Mouse (Mus musculus) thymus, postnatal 14 days (tissue): ENCODE data around the gene Lamc1.
"Not testable (repeated sequence)": the region's sequence is repeated elsewhere in the genome, so short reads cannot be mapped to it uniquely, and the experiment has no call there.

Experiments
- DNase-seq: peaks from one replicate; pipeline ENCODE4 v3.0.0; 2021

Lamc1 gene

DNA sequence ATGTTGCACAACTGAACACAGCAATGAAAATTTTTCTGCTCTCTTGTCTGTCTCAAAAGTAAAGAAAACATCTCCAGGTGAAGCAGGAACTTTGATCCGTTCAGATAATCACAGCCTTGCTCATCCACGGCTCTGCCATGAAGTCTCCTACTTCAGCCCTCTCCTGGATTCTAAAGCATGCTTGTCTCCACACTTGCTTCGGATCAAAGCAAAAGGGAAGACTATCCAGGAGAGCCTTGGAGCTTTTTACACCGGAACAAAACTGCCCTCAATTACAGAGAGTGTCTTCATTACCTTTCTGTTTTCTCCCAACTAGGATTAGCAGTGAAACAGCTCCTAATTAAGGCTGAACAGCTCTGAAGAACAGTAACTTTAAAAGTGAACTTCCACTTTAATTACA is 1.4 kb downstream of the Lamc1 start:
- DNase-seq = no peak

DNA sequence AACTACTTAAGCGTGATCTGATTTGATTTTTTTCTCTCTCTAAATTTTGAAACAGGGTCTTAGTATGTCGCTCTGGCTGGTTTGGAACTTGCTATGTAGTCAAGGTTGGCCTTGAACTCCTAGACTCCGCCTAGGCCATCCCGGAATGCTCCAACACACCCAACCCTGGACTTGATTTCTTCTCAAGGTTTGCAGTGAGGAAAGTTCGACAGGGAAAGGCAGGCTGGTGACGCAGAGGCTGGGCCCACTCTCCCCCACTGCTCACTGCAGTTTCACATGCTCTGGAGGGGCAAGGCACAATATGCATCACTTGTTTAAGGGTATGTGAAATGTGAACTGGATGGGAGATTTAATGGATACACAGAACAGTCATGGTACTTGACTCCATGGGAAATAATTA is 3.3 kb downstream of the Lamc1 start:
- no peak for DNase-seq

DNA sequence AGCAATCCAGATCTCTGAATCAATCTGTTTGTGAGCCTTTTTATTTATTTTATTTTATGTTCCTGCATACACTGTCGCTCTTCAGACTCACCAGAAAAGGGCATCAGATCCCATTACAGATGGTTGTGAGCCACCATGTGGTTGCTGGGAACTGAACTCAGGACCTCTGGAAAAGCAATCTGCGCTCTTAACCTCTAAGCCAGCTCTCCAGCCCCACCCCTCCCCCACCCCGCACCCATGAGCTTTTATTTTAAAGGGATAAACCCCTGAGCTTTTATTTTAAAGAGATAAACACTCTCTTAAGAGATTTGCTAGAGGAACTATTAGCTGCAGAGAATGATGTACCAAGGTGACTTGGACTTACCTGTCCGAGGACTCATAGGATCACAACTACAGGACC is 5.5 kb downstream of the Lamc1 start:
- no peak for DNase-seq

DNA sequence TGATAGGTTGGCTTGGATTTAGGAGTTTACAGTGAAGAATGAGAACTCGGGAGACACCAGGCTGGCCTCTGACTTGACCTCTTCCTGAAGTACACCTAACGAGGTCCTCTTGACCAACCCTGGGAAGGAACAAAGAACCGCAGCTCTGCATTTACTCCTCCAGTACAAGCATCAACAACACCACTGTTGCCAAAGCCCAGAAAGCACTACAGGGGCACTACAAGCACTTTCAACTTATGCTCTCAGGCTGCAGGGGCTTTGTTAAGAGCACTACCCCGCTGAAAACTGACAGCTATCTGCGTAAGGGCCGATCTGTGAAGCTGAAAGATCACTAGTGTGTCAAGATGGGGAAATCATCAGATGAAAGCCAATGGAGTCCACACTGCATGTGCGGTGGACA is 6.4 kb downstream of the Lamc1 start:
- DNase-seq = no peak

DNA sequence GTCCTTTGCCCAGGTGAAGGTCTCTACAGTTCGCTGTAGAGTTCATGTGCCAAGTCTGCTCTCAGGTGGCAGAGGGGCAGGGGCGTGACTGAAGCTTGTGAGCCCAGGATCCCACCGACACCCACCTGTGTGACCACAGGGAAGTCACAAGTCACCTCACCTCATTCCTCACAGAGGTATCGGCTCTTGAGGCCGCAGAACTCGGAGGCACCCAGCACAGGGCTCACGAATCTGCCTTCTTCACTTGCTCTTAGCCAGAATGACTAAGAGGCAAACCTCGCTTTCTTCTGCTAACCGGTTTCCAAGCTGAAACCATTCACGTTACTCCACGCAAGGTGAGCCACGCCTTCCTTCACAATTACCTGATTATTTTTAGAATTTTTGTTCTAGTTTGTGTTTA is 11.2 kb downstream of the Lamc1 start:
- no peak for DNase-seq

DNA sequence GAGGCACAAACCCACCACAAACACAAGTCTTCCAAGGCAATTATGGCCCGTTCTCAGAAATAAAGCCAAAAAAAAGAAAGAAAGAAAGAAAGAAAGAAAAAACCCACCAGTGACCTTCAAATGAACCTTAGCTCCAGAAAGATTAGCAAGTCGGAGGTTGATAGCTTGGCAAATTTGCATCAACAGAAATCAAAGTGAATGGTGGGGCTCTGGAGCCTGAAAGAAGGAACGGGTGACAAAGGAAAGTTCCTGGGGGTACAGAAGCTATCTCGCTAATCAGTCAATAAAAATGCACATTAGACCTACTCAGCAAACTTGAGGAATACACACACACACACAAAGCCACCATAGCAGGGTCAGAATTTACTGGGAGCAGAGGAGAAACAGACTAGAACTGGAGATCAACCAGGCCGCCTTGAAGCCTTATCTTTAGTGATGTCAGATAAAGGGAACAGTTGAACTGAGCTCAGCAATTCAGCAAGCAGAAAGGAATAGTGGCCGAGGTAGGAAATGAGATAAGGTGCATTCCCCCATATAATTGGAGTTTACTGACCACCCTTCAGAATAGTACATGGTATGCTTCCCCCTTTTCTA is 11.9 kb downstream of the Lamc1 start:
- no peak for DNase-seq

DNA sequence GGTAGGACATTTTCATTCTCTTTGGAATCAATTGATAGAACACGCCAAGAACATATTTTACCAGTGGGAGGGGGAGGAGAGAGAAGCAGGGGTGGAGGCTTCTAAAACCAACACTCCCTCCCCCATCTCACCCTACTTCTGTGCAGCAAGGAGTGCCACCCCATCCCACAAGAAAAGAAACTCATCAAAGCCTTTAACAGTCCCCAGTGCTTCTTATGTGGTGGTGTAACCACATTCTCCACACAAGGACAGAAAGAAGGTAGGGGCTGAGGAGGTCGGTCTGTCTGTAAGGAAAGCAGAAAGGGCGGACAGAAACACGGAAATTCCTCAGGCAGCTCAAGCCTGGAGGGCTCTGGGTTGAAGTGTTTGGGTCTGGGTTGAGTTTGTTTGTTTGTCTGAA is 12.5 kb downstream of the Lamc1 start:
- peak; percentile 74 for DNase-seq

DNA sequence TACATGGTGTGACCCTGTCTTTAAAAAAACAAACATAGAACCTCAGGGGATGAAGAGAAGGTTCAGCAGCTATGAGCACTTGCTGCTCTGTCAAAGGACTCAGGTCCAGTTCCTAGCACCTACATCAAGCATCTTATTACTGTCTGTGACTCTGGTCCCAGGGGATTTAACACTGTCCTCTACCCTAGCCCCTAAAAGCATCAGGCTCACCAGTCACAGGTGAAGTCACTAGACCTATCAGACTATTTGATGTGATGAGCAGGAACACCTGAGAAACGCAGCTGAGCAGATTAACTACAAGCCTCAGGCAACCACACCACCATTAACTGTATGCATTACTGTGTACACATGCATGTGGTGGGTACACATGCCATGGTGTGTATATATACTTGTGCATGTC is 13.8 kb downstream of the Lamc1 start:
- no peak for DNase-seq

DNA sequence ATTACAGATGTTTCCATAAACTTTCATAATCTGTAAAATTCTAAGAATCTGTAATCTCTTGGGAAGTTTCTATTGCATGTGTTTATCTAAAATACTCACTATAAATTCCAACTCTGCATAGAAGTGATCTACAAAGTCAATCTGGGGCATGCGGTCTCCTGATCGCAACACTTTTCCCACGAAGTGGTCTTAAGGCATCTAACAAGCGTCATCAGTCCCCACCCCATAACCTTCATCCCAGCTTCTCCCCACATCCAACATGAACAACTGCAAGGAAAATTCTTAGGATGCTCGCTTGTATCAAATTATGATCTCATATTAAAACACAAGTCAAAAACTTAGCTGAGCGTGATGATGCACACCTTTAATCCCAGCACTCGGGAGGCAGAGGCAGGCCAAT is 14.3 kb downstream of the Lamc1 start:
- no peak for DNase-seq

DNA sequence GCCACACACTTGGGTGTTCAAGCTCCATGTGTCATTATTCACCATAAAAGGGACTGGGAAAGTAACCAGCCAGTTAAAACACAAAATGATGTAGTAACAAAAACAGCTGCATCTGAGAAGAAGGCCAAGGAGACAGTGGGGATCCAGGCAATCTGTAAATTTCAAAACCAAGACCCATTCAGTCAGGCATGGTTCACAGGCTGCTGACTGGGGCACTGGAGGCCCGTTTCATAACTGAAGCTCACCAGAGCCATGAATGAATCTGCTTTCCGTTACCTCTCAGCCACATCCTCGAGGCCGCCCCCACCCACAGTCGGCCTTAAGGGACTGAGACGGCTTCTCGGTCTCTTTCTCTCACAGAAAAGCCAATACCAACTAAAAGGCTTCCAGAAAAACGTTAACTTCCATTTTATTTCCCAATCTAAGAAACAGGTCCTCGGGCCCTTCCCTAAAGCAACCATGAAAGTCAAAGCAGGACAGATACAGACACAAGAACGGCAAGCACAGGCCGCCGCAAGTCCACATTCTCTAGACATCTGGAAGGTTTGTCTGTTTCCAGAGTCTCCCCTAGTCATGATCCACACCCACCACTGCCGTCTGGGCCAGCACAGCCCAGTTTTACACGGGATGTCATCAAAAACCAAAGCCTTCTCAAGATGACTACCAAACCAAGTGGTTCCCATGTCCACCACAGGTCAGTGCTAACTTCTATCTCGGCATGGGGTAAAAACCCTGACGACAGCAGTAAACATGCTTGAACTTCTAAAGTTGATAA is 14.9 kb downstream of the Lamc1 start:
- DNase-seq = no peak

DNA sequence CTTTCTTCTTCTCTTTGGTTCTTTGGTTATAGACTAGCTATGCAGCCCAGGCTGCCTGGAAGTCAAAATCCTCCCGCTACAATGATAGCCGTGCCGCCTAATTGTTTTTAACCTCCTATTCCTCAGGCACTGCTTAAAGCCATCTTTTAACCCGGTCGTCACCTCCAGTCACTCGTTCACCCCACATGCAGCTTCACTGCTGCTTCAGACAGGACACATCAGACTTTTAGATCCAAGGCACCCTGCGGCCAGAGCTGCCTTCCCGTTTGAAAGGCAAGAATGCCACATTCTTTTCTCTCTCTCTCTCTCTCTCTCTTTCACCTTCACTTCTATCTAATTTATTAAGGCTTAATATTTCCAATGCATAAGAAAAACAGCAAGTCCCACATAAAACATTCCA is 15.6 kb downstream of the Lamc1 start:
- no peak for DNase-seq

DNA sequence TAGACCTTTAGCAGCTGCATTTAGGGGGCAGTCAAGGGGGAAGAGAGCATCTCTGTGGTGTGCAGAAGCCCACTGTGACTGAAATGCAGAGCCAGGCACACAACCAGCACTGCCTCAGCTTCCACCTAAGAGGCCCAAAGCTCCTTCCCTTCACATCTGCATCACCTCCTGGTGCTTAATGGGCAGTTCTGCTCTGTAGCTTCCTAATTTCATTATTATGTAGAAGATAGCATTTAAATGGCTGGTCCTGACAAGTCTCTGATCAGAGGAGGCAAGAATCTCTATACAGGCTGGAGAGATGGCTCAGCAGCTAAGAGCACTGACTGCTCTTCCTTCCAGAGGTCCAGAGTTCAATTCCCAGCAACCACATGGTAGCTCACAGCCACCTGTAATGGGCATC is 16.3 kb downstream of the Lamc1 start:
- DNase-seq = no peak

DNA sequence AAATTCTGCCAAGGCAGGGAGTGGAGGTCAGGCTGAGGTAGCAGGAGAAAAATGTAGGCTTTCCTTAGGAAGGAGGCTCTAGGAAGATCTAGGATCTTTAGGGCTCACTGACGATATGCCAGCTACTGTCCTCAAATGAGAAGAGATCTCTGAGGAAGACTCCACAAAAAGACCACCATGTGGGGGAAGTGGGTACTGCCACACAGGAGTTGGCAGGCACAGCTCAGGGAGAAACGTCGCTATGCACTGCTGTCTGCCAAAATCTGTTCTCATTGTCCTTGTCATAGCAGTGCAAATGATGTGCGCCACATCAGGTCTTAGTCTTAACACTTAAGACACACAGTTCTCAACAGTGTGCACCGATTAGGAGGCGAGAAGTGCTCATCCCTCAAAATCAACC is 17.5 kb downstream of the Lamc1 start:
- DNase-seq = peak; percentile 76

DNA sequence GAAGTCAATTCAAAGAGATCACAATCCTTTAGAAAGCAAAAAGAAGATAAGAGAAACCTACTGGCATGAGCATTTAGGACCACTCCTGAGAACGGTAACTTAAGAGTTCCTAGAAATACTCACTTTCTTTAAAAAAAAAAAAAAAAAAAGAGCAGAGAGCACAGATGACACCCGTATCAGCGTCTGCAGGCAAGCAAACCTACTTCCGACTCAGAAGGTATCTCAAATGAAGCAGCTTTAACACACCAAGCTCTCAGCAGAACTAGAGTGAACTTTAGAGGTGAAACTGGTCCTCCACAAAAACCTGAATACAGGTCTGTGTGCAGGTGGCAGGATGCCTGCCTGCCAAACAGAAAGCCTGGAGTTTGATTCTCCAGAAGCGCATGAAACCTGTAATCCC is 19.6 kb downstream of the Lamc1 start:
- DNase-seq = no peak

DNA sequence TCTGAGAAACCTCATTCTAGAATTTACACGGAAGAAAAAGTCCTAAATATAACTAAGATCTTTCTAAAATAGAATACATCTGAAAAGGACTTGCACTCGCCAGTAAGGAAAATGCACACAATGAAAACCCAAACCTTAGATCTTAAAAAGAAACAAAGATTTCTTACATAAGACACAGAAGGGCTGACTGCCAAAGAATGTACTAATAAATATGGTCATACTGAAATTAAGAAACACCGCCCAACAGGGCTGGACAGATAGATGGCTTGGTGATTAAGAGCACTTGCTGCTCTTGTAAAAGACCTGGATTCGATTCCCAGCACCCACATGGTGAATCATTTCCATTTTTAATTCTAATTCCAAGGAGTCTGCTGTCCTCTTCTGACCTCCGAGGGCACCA is 22.4 kb downstream of the Lamc1 start:
- DNase-seq = no peak

DNA sequence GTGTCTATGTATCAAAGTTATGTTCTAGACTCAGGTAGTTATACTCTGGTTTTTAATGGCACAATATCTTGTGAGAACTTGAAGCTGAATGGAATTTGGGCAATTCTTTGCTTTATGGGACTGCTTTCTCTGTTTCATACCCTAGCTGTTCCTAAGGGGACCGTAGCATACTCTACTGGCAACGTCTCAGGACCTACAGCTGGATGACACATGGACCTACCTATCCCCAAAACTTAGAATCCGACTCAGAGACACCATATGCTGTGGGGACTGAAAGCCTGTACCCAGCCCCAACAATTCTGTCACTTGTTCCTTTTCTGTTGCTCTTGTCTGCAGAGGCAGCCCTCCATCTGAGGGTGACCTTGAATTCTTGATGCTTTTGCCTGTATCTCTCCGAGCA is 23.3 kb downstream of the Lamc1 start:
- no peak for DNase-seq

DNA sequence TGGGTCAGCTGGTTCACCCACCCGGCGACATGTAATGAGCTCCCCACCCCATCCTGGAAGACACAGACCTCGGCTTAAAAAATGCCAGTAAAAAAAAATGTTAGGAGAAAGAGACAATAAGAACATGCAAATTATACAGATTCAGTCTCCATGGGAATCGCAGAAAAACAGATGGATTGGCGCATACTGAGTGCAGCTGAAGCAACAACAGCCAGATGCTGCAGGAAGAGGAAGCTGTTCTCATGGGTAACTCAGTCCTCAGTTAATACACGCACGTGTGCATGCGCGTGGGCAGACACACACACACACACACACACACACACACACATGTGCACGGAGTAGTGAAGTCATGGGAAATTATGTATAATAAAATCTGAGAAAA is 23.7 kb downstream of the Lamc1 start:
- DNase-seq = peak; percentile 54

DNA sequence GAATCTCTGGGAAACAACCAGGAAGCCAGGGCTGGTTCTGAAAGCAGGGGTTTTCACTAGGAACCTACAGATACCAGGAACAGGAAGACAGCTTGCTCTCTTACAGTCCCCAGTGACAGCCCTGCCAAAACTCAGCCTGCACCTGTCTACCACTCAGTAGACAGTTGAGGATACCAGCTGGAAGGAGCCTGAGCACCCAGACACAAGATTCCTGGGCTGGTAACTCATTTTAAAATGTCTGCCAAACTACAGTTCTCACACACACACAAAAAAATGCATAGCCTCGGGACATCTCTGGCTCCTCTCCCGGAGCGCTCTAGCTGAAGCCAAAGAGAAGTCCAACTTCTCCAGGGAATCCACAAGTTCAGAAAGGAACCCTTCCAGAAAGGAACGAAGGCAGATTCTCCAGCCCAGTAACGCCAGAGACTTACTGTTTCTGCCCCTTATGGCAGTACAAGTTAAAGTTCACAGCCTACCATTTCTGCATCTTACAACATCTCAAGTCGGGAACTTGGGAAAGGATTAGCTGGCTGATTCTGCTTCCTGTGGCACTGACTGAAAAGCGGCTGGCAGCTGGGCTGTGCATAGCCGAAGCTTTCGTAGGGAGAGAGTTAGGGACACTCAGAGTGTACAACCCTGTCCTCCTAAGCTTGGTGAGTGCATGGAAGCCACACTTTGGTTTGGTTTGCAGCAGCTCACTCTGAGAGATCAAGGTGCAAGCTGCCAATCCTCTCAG is 24.2 kb downstream of the Lamc1 start:
- DNase-seq = peak; percentile 69

DNA sequence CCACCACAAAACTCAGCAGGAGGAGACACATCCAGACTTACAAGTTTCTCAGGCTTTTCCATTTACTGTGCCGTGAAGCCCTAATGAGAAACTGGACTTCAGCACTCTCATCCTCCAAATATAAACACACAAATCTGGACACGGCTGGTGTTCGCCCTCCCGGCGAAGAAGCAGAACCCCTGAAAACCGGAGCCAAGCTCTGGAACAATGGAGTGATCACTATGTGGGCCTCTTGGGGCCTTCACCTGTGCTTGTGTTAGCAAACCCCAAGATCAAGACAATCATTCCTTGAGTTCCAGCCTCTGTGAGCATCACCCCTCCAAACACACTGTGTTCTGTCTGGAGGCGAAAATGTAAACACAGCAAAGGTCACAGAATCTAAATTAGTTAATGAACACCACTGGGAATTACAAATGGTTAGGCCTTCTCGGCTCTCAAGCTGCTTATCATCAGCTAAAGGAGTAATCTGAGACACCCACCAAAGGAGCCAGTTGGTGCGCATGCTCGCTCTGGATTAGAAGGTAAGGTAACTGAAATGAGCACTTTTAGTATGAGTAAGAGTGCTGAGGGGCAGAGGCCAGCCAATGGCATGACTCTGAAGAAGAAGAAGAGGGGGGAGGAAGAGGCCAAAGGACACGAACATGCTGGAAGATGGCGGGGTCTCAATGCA is 24.9 kb downstream of the Lamc1 start:
- DNase-seq = no peak

DNA sequence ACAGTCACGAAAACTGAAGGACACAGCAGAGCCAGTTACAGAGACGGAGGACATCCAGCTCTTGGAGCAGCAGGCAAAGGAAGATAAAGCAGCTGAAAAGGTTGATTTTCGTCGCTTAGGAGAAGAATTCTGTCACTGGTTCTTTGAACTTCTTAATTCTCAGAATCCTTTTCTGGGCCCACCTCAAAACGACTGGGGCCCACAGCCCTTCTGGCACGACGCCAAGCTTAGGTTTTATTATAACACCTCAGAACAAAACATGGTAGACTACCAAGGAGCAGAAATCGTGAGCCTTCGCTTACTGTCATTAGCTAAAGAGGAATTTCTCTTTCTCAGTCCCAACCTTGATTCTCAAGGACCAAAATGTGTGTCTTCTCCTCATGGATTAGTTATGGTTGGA is 26.9 kb downstream of the Lamc1 start:
- DNase-seq = peak; percentile 44

DNA sequence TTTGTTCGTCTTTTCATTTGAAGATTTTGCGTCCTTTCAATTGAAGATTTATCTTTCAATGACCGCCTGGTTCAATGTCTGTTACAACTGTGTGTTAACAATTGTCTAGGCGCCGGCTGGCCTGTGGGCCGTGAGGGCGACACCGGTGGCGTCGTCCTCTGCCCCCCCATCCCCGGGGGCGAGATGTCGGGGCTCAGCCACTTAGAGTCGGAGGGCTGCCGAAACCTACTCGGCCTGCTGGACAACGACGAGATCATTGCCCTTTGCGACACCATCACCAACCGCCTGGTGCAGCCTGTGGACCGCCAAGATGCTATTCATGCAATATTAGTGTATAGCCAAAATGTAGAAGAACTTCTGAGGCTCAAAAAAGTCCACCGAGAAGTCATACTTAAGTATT is 27.3 kb downstream of the Lamc1 start:
- DNase-seq = peak; percentile 25

DNA sequence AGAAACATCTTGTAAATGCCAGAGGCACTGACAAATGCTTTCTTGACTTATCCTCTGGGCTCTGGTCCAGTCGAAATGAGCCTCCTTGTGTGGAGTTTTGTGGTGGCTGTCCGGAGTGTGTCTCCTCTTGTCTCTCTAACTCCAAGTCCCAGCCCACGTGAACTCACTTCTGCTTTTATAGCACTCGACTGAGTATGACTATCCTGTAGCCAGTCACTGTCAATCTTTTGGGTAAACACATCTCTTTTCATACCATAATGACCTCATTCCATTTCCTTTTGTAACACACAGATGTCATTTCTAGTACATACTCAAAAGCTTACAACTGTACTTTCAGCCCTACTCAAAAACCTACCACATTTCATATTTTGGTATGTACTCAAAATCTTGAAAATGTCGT is 33.1 kb downstream of the Lamc1 start:
- peak; percentile 41 for DNase-seq

DNA sequence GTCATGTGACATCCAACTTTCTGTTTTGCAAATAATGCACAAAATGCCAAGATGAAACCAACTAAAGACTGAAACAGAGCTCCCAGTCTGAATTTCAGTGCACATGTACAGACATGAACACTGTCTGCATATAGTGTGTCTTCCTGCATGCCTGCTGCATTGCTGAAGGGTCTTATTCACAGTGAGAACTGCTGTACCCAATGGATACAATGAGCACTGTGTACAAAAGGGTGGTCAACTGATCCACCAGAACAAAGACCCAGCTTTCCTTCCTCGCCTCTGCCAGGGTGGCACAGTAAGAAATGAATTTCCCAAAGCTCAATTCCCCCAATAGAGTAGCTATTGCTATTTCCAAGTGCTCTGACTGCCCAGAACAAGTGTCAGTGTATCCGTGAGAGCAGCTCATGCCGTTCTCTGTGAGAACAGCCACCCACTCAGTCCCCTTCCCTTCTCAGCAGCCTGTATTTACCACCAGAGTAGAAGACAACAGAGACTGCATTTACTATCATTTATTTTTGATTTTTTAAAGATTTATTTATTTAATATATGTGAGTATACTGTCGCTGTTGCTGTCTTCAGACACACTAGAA is 34.7 kb downstream of the Lamc1 start:
- DNase-seq = not testable (repeated sequence)
